ENCODE assay signal across 12 mouse cellular contexts in genomic region chr7:131556116-131556515, GRCm38 (mm10). TPM values are rescaled to one million over a fixed set of nuclear protein-coding genes. Genes with fewer than 3 reads are reported as not detected.
A peak's percentile ranks its signal among the peaks of the same experiment; 100 is the strongest.
DNase-seq lines count a peak whose midpoint lies in the region; ATAC-seq and TF ChIP-seq lines count a peak whose summit lies in the region.
"Had no signal": no experiment of that assay in that cellular context is flagged by ENCODE, and none has a peak within 500 bp of the region (broad histone marks: within the 10 kb centered on the region; RNA-seq: fewer than 3 reads in every experiment).

No protein-coding gene starts in this region.

- peak overlapping the region; percentile 59; the same call in 1 of the 2 replicates for H3K4me2 ChIP-seq in heart, embryonic 12.5 days
- no peak overlapping the region for H3K4me2 ChIP-seq in neural tube, embryonic 11.5 days (ENCODE audit: low read depth)
- H3K4me2 ChIP-seq in intestine, postnatal 0 days (replicated peaks; ENCODE audit: low read depth), result peak overlapping the region; percentile 45; the same call in 1 of the 2 replicates

- TF ChIP-seq CTCF in intestine, postnatal 0 days (IDR thresholded peaks at IDR 0.05; ENCODE audit: low read depth), result no peak
- no peak for TF ChIP-seq CTCF in left cerebral cortex, adult 2 months (IDR thresholded peaks at IDR 0.05)

- peaks cover 75% of the 10 kb centered on the region for H3K27me3 ChIP-seq in heart, embryonic 12.5 days (replicated peaks)
- H3K27me3 ChIP-seq in neural tube, embryonic 11.5 days (ENCODE audit: control insufficient read depth, insufficient read depth, low read length), result peaks cover 77% of the 10 kb centered on the region
- H3K27me3 ChIP-seq in intestine, postnatal 0 days (replicated peaks; ENCODE audit: control insufficient read depth, insufficient read depth, low read length), result peaks cover 84% of the 10 kb centered on the region

- no peak overlapping the region for H3K27ac ChIP-seq in heart, embryonic 12.5 days (ENCODE audit: poor library complexity, severe bottlenecking)
- H3K27ac ChIP-seq in neural tube, embryonic 11.5 days (ENCODE audit: low read depth, low read length), result no peak overlapping the region
- H3K27ac ChIP-seq in intestine, postnatal 0 days (ENCODE audit: low read depth, low read length), result no peak overlapping the region
- H3K27ac ChIP-seq in left cerebral cortex, adult 2 months, result no peak overlapping the region

- no peaks in the 10 kb centered on the region for H3K9me3 ChIP-seq in heart, embryonic 12.5 days (replicated peaks)
- H3K9me3 ChIP-seq in neural tube, embryonic 11.5 days (ENCODE audit: control insufficient read depth, low read length), result no peaks in the 10 kb centered on the region
- no peaks in the 10 kb centered on the region for H3K9me3 ChIP-seq in intestine, postnatal 0 days (ENCODE audit: control insufficient read depth)

- WGBS in heart, embryonic 12.5 days, result 2% methylated on average over 9 of the region's 9 CpGs
- 1% methylated on average over 9 of the region's 9 CpGs for WGBS in neural tube, embryonic 11.5 days
- 2% methylated on average over 9 of the region's 9 CpGs for WGBS in intestine, postnatal 0 days

- no peak overlapping the region for H3K9ac ChIP-seq in heart, embryonic 12.5 days
- no peak overlapping the region for H3K9ac ChIP-seq in neural tube, embryonic 11.5 days (ENCODE audit: low read length)
- no peak overlapping the region for H3K9ac ChIP-seq in intestine, postnatal 0 days (ENCODE audit: low read depth, low read length)

- DNase-seq in heart, adult 11 months, result no peak
- DNase-seq in neural tube, embryonic 11.5 days (ENCODE audit: low spot score), result no peak
- no peak for DNase-seq in neural tube, embryonic 10.5 days (ENCODE audit: extremely low spot score, low spot score)
- no peak for DNase-seq in T-cell, adult 2 months (ENCODE audit: low spot score)
- no peak for DNase-seq in urinary bladder, postnatal 14 days (ENCODE audit: low spot score)
- DNase-seq in left cerebral cortex, adult 2 months (ENCODE audit: extremely low spot score in 1 of 2, low spot score in 2 of 2), result no peak
- DNase-seq: heart, postnatal 4 days; left cerebral cortex, postnatal 4 days had no signal

- no peaks in the 10 kb centered on the region for H3K36me3 ChIP-seq in heart, embryonic 12.5 days
- H3K36me3 ChIP-seq in neural tube, embryonic 11.5 days (ENCODE audit: control insufficient read depth, insufficient read depth, low read length), result no peaks in the 10 kb centered on the region
- H3K36me3 ChIP-seq in intestine, postnatal 0 days (ENCODE audit: control insufficient read depth, insufficient read depth), result no peaks in the 10 kb centered on the region

- H3K4me1 ChIP-seq in heart, embryonic 12.5 days (replicated peaks), result peaks cover 23% of the 10 kb centered on the region
- H3K4me1 ChIP-seq in neural tube, embryonic 11.5 days (ENCODE audit: control insufficient read depth, insufficient read depth, low read length), result peaks cover 12% of the 10 kb centered on the region
- H3K4me1 ChIP-seq in intestine, postnatal 0 days (replicated peaks; ENCODE audit: control insufficient read depth, insufficient read depth, low read length), result 0 out of 2 replicates have a peak, but pooled peaks cover 4% of the 10 kb centered on the region

- intact Hi-C loops in left cerebral cortex, adult 2 months (cut with DNase I), result loop anchor here (2.0 to 5.0 kb wide), 2 partner anchors 15 to 194 kb away; partner anchors contain the start of gene 2310057M21Rik

- no peak for ATAC-seq in heart, embryonic 12.5 days (ENCODE audit: insufficient number of reproducible peaks, low FRiP score)
- ATAC-seq in neural tube, embryonic 11.5 days (ENCODE audit: insufficient read depth, low FRiP score, low TSS enrichment), result no peak
- no peak for ATAC-seq in intestine, postnatal 0 days

- H3K4me3 ChIP-seq in heart, embryonic 12.5 days, result peak overlapping the region; percentile 33; the same call in 1 of the 2 replicates
- peak overlapping the region; percentile 17; the same call in 1 of the 2 replicates for H3K4me3 ChIP-seq in neural tube, embryonic 11.5 days (ENCODE audit: low read depth, low read length)
- H3K4me3 ChIP-seq in intestine, postnatal 0 days (ENCODE audit: low read depth, low read length), result peak overlapping the region; percentile 34
- H3K4me3 ChIP-seq in left cerebral cortex, adult 2 months, result no peak overlapping the region
- H3K4me3 ChIP-seq: myocyte had no signal

RNA-seq across cellular contexts. Expression of gene Bub3, which starts 3.9 kb away (rescaled TPM):
- 129 and 133 TPM in 2 replicates for polyA plus RNA-seq in heart, embryonic 12.5 days (2016; fragmentation: Nextera tagmentation; extraction: Ambion mirVana)
- 257 TPM in 2 replicates for polyA plus RNA-seq in neural tube, embryonic 11.5 days (2014; fragmentation: Nextera tagmentation; extraction: Ambion mirVana)
- 72.3 and 74.7 TPM in 2 replicates for polyA plus RNA-seq in intestine, postnatal 0 days (2015; fragmentation: Nextera tagmentation; extraction: Ambion mirVana)
- total RNA-seq in left cerebral cortex, adult 2 months (2021), result 10 to 100 TPM; 59.6 to 62.2 TPM

RNA-seq across cellular contexts. Expression of gene Hmx2, which starts 7.5 kb away (rescaled TPM):
- not detected in 2 replicates for polyA plus RNA-seq in heart, embryonic 12.5 days (2016; fragmentation: Nextera tagmentation; extraction: Ambion mirVana)
- 1.7 and 2.9 TPM in 2 replicates for polyA plus RNA-seq in neural tube, embryonic 11.5 days (2014; fragmentation: Nextera tagmentation; extraction: Ambion mirVana)
- polyA plus RNA-seq in intestine, postnatal 0 days (2015; fragmentation: Nextera tagmentation; extraction: Ambion mirVana), result 0.55 and 0.56 TPM in 2 replicates
- total RNA-seq in left cerebral cortex, adult 2 months (2021), result not detected
- total RNA-seq: heart, postnatal 4 days; left cerebral cortex, postnatal 4 days had no signal
- polyA plus RNA-seq: testis, adult 2 months had no signal

RNA-seq across cellular contexts. Expression of gene Hmx3, which starts 13.4 kb away (rescaled TPM):
- not detected in 2 replicates for polyA plus RNA-seq in heart, embryonic 12.5 days (2016; fragmentation: Nextera tagmentation; extraction: Ambion mirVana)
- 0.92 and 1.4 TPM in 2 replicates for polyA plus RNA-seq in neural tube, embryonic 11.5 days (2014; fragmentation: Nextera tagmentation; extraction: Ambion mirVana)
- polyA plus RNA-seq in intestine, postnatal 0 days (2015; fragmentation: Nextera tagmentation; extraction: Ambion mirVana), result 0.91 and 1.4 TPM in 2 replicates
- total RNA-seq in left cerebral cortex, adult 2 months (2021), result not detected
- total RNA-seq: heart, postnatal 4 days; left cerebral cortex, postnatal 4 days had no signal
- polyA plus RNA-seq: testis, adult 2 months had no signal
